Mouse (Mus musculus) olfactory bulb, adult 2 months (tissue): ENCODE data around the gene Tmem184c.

Experiments used
- CTCF ChIP-seq: fragments of 200-500 bp; IDR thresholded peaks from 2 replicates; pipeline ENCODE4 v1.5.1; 2012; ENCODE audit warnings: low read depth, mild to moderate bottlenecking, low read length, moderate library complexity; ENCODE audit not compliant: insufficient read depth
- POLR2A ChIP-seq: fragments of 200-500 bp; IDR thresholded peaks from 2 replicates; pipeline ENCODE4 v1.6.1; 2012; ENCODE audit warnings: mild to moderate bottlenecking, low read depth, low read length, moderate library complexity; ENCODE audit not compliant: insufficient read depth

- TF ChIP-seq CTCF = no peak
- no peak for TF ChIP-seq POLR2A
Measured at GRCm38 (mm10) chr8:77574229-77574628, 36.3 kb downstream of the Tmem184c start.
